ENCODE assay signal across 12 mouse cellular contexts in the genomic region with DNA sequence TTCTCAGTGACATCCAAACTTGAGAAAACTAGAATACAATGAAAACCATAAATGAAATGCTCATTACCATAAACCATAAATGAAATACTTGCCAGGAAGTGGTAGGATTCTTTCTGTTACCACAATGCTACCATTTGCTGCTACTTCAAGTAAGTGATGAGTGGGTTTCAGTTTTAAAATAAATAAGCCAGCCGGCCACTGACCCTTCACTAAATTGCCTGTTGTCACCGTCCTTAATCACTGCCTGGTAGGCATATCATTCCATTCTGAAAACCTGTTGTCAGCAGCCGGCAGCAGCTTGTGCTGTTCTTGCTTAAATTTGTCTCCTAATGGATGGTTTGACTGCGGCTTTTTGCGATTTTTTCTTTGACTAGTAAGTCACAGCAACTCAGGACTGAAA.
"Had no signal": no experiment of that assay in that cellular context is flagged by ENCODE, and none has a peak within 500 bp of the region (broad histone marks: within the 10 kb centered on the region; RNA-seq: fewer than 3 reads in every experiment).

No protein-coding gene starts in this region.

- H3K27me3 ChIP-seq: limb, embryonic 12.5 days; neural tube, embryonic 12.5 days had no signal

- H3K4me2 ChIP-seq: limb, embryonic 12.5 days; midbrain, embryonic 13.5 days; neural tube, embryonic 12.5 days had no signal

- H3K4me3 ChIP-seq: layer of hippocampus, adult 2 months; limb, embryonic 12.5 days; midbrain, embryonic 13.5 days; neural tube, embryonic 12.5 days had no signal

- H3K9ac ChIP-seq: limb, embryonic 12.5 days; liver, embryonic 14.5 days; midbrain, embryonic 13.5 days; neural tube, embryonic 12.5 days had no signal

- H3K9me3 ChIP-seq: limb, embryonic 12.5 days; midbrain, embryonic 13.5 days; neural tube, embryonic 12.5 days had no signal

- H3K27ac ChIP-seq: layer of hippocampus, adult 2 months; limb, embryonic 12.5 days; liver, embryonic 14.5 days; midbrain, embryonic 13.5 days; neural tube, embryonic 12.5 days had no signal

- H3K36me3 ChIP-seq: limb, embryonic 12.5 days; midbrain, embryonic 13.5 days; neural tube, embryonic 12.5 days had no signal

- ATAC-seq: midbrain, embryonic 13.5 days had no signal

- DNase-seq: kidney, adult 9 months; kidney, postnatal 10 days; kidney, postnatal 4 days; liver; lung, adult 18-20 months; spleen, adult 18-20 months; thymus, postnatal 36 days had no signal
